Mouse (Mus musculus) embryonic facial prominence, embryonic 10.5 days (tissue): Measurements from ENCODE around the gene Chaf1b. TPM values are rescaled to one million over a fixed set of nuclear protein-coding genes. Genes with fewer than 3 reads are reported as not detected.

Experiments
- DNase-seq: peaks from one replicate; pipeline ENCODE4 v3.0.0-alpha.2; 2017; ENCODE audit warnings: low spot score
- H3K27ac ChIP-seq: fragments of 300-500 bp; sonication (generic); replicated peaks from 2 replicates; pipeline ENCODE4 v1.5.1; 2016; ENCODE audit warnings: mild to moderate bottlenecking
- H3K27me3 ChIP-seq: fragments of 300-500 bp; sonication (generic); replicated peaks from 2 replicates; pipeline ENCODE4 v1.6.1; 2016; ENCODE audit warnings: low read depth, mild to moderate bottlenecking; ENCODE audit not compliant: poor library complexity, severe bottlenecking
- H3K36me3 ChIP-seq: fragments of 300-500 bp; sonication (generic); replicated peaks from 2 replicates; pipeline ENCODE4 v1.6.1; 2016; ENCODE audit warnings: mild to moderate bottlenecking, moderate library complexity
- H3K4me1 ChIP-seq: fragments of 300-500 bp; sonication (generic); 2 replicates; pipeline ENCODE4 v1.6.1; 2016
- H3K4me3 ChIP-seq: fragments of 300-500 bp; sonication (generic); 2 replicates; pipeline ENCODE4 v1.5.1; 2016; ENCODE audit warnings: mild to moderate bottlenecking, moderate library complexity
- H3K9me3 ChIP-seq: fragments of 300-500 bp; sonication (generic); 2 replicates; pipeline ENCODE4 v1.6.1; 2016; ENCODE audit warnings: mild to moderate bottlenecking
- WGBS: fragments of 180-500 bp; shearing (Covaris S2); methylation state at CpG from one replicate; pipeline ENCODE4 v1.1.7; 2016; 5-methylcytosine and 5-hydroxymethylcytosine counted together
- polyA plus RNA-seq: library from polyadenylated mRNA; unstranded; fragments of >200 nt; fragmentation: Nextera tagmentation; extraction: Ambion mirVana; gene quantifications from 2 replicates; pipeline ENCODE4 v1.2.1, GENCODE M21; 2016

Gene Chaf1b
- polyA plus RNA-seq, 1 experiment from 2014 or later = 138 TPM

- no peaks in the 10 kb centered on the region for H3K9me3 ChIP-seq
- no peaks in the 10 kb centered on the region for H3K27me3 ChIP-seq
- DNase-seq = no peak
- no peak overlapping the region for H3K4me3 ChIP-seq
- no peaks in the 10 kb centered on the region for H3K4me1 ChIP-seq
- H3K27ac ChIP-seq = no peak overlapping the region
- WGBS = 92% methylated on average over 5 of the region's 5 CpGs
- H3K36me3 ChIP-seq = peaks cover 94% of the 10 kb centered on the region
Measured at GRCm38 (mm10) chr16:93893285-93893684, 9.6 kb downstream of the Chaf1b start.

- H3K27me3 ChIP-seq = no peaks in the 10 kb centered on the region
- H3K36me3 ChIP-seq = peaks cover 97% of the 10 kb centered on the region
- no peaks in the 10 kb centered on the region for H3K9me3 ChIP-seq
- WGBS = 79% methylated on average over 6 of the region's 6 CpGs
- peak; percentile 28 for DNase-seq
- no peak overlapping the region for H3K4me3 ChIP-seq
- no peak overlapping the region for H3K27ac ChIP-seq
- no peaks in the 10 kb centered on the region for H3K4me1 ChIP-seq
Measured at GRCm38 (mm10) chr16:93903027-93903426, 19.3 kb downstream of the Chaf1b start.

GRCm38 (mm10) chr16:93906156-93907014, 22.7 kb downstream of the Chaf1b start:
- Histone ChIP-seq H3K4me3 (no peak overlapping the region), H3K9me3 (no peaks in the 10 kb centered on the region), H3K36me3 (peaks cover 65% of the 10 kb centered on the region), H3K27me3 (no peaks in the 10 kb centered on the region), H3K27ac (no peak overlapping the region), H3K4me1 (no peaks in the 10 kb centered on the region)
- DNase-seq = peak; percentile 72
- WGBS = 74% methylated on average over 11 of the region's 11 CpGs

- WGBS = 80% methylated on average over 5 of the region's 5 CpGs
- Histone ChIP-seq H3K9me3 (no peaks in the 10 kb centered on the region), H3K27me3 (no peaks in the 10 kb centered on the region), H3K4me3 (no peak overlapping the region), H3K36me3 (peaks cover 51% of the 10 kb centered on the region), H3K27ac (no peak overlapping the region), H3K4me1 (peaks cover 5% of the 10 kb centered on the region; the same call in 1 of the 2 replicates)
- DNase-seq = no peak
Measured at GRCm38 (mm10) chr16:93907761-93908160, 24.1 kb downstream of the Chaf1b start.

GRCm38 (mm10) chr16:93908196-93908595, 24.5 kb downstream of the Chaf1b start:
- Histone ChIP-seq H3K4me1 (peaks cover 5% of the 10 kb centered on the region; the same call in 1 of the 2 replicates), H3K27ac (no peak overlapping the region), H3K27me3 (no peaks in the 10 kb centered on the region), H3K36me3 (peaks cover 47% of the 10 kb centered on the region), H3K9me3 (no peaks in the 10 kb centered on the region), H3K4me3 (no peak overlapping the region)
- WGBS = 92% methylated on average over 8 of the region's 8 CpGs
- no peak for DNase-seq

GRCm38 (mm10) chr16:93909936-93910335, 26.2 kb downstream of the Chaf1b start:
- H3K4me3 ChIP-seq = no peak overlapping the region
- no peak for DNase-seq
- H3K4me1 ChIP-seq = peaks cover 7% of the 10 kb centered on the region; the same call in 1 of the 2 replicates
- WGBS = 95% methylated on average over 3 of the region's 3 CpGs
- H3K36me3 ChIP-seq = peaks cover 29% of the 10 kb centered on the region
- no peak overlapping the region for H3K27ac ChIP-seq
- no peaks in the 10 kb centered on the region for H3K9me3 ChIP-seq
- no peaks in the 10 kb centered on the region for H3K27me3 ChIP-seq

- H3K4me3 ChIP-seq = no peak overlapping the region
- no peaks in the 10 kb centered on the region for H3K9me3 ChIP-seq
- H3K4me1 ChIP-seq = peaks cover 7% of the 10 kb centered on the region; the same call in 1 of the 2 replicates
- H3K27ac ChIP-seq = no peak overlapping the region
- 71% methylated on average over 28 of the region's 28 CpGs for WGBS
- no peak for DNase-seq
- peaks cover 19% of the 10 kb centered on the region for H3K36me3 ChIP-seq
- H3K27me3 ChIP-seq = no peaks in the 10 kb centered on the region
Measured at GRCm38 (mm10) chr16:93910735-93911665, 27.3 kb downstream of the Chaf1b start.

GRCm38 (mm10) chr16:93912158-93912557, 28.5 kb downstream of the Chaf1b start:
- Histone ChIP-seq H3K4me3 (no peak overlapping the region), H3K27ac (no peak overlapping the region), H3K9me3 (no peaks in the 10 kb centered on the region), H3K4me1 (peaks cover 7% of the 10 kb centered on the region; the same call in 1 of the 2 replicates), H3K27me3 (no peaks in the 10 kb centered on the region), H3K36me3 (peaks cover 8% of the 10 kb centered on the region)
- 70% methylated on average over 5 of the region's 5 CpGs for WGBS
- no peak for DNase-seq

GRCm38 (mm10) chr16:93912808-93913207, 29.1 kb downstream of the Chaf1b start:
- H3K4me3 ChIP-seq = no peak overlapping the region
- H3K27me3 ChIP-seq = no peaks in the 10 kb centered on the region
- no peaks in the 10 kb centered on the region for H3K9me3 ChIP-seq
- H3K36me3 ChIP-seq = peaks cover 1% of the 10 kb centered on the region; the same call in 1 of the 2 replicates
- 67% methylated on average over 3 of the region's 3 CpGs for WGBS
- H3K27ac ChIP-seq = no peak overlapping the region
- H3K4me1 ChIP-seq = peaks cover 10% of the 10 kb centered on the region; the same call in 1 of the 2 replicates
- no peak for DNase-seq

- H3K9me3 ChIP-seq = no peaks in the 10 kb centered on the region
- no peak overlapping the region for H3K4me3 ChIP-seq
- H3K4me1 ChIP-seq = peaks cover 20% of the 10 kb centered on the region; the same call in 1 of the 2 replicates
- no peaks in the 10 kb centered on the region for H3K36me3 ChIP-seq
- no peak for DNase-seq
- peaks cover under 1% of the 10 kb centered on the region; the same call in 1 of the 2 replicates for H3K27me3 ChIP-seq
- H3K27ac ChIP-seq = no peak overlapping the region
- 77% methylated on average over 10 of the region's 10 CpGs for WGBS
Measured at GRCm38 (mm10) chr16:93913881-93914576, 30.3 kb downstream of the Chaf1b start.

- WGBS = 33% methylated on average over 10 of the region's 10 CpGs
- Histone ChIP-seq H3K4me1 (peaks cover 24% of the 10 kb centered on the region; the same call in 1 of the 2 replicates), H3K4me3 (no peak overlapping the region), H3K9me3 (no peaks in the 10 kb centered on the region), H3K27me3 (peaks cover 13% of the 10 kb centered on the region), H3K36me3 (no peaks in the 10 kb centered on the region), H3K27ac (no peak overlapping the region)
- DNase-seq = peak; percentile 53
Measured at GRCm38 (mm10) chr16:93915338-93915849, 31.7 kb downstream of the Chaf1b start.
